Mouse (Mus musculus) left cerebral cortex, adult 9 months (tissue): ENCODE data around the gene Foxj1.

Experiments
- DNase-seq, 2 experiments: peaks; one replicate each; pipeline ENCODE4 v3.0.0; 2022; ENCODE audit warnings: low spot score in 2 of 2

Foxj1 gene

GRCm38 (mm10) chr11:116305423-116305822, 29.8 kb downstream of the Foxj1 start:
- DNase-seq, result no peak

- no peak for DNase-seq
These were observed 36.6 kb downstream of the Foxj1 start for GRCm38 (mm10) chr11:116298621-116299020.

- DNase-seq, result no peak
These were observed 37.0 kb downstream of the Foxj1 start for GRCm38 (mm10) chr11:116298221-116298620.

- DNase-seq, result no peak
These were observed 38.2 kb downstream of the Foxj1 start for GRCm38 (mm10) chr11:116297017-116297416.

- DNase-seq, result no peak
These were observed 38.9 kb downstream of the Foxj1 start for GRCm38 (mm10) chr11:116296191-116296734.

- no peak for DNase-seq
These were observed 40.9 kb downstream of the Foxj1 start for GRCm38 (mm10) chr11:116294319-116294718.

GRCm38 (mm10) chr11:116293538-116294137, 41.6 kb downstream of the Foxj1 start:
- DNase-seq, result no peak

- no peak for DNase-seq
These were observed 42.8 kb downstream of the Foxj1 start for GRCm38 (mm10) chr11:116292401-116292800.

- no peak for DNase-seq
These were observed 44.6 kb downstream of the Foxj1 start for GRCm38 (mm10) chr11:116290556-116290955.

GRCm38 (mm10) chr11:116287351-116287750, 47.8 kb downstream of the Foxj1 start:
- DNase-seq, result no peak

GRCm38 (mm10) chr11:116285770-116286191, 49.4 kb downstream of the Foxj1 start:
- no peak for DNase-seq

- DNase-seq, result no peak
These were observed 51.2 kb downstream of the Foxj1 start for GRCm38 (mm10) chr11:116283982-116284381.

GRCm38 (mm10) chr11:116282912-116283521, 52.2 kb downstream of the Foxj1 start:
- DNase-seq, result no peak

GRCm38 (mm10) chr11:116282089-116282488, 53.1 kb downstream of the Foxj1 start:
- no peak for DNase-seq

GRCm38 (mm10) chr11:116281671-116282070, 53.5 kb downstream of the Foxj1 start:
- no peak for DNase-seq

- DNase-seq, result no peak
These were observed 54.2 kb downstream of the Foxj1 start, which contains the start of gene Galr2 for GRCm38 (mm10) chr11:116280751-116281663. Gene Galr2 (plus strand): TSS chr11:116280939.
